Mouse (Mus musculus): ENCODE measurements around the gene Mdc1. TPM values are rescaled to one million over a fixed set of nuclear protein-coding genes. Genes with fewer than 3 reads are reported as not detected.
"Not testable (repeated sequence)": the region's sequence is repeated elsewhere in the genome, so short reads cannot be mapped to it uniquely, and the experiment has no call there.

The Mdc1 gene
- total RNA-seq, 2 experiments from 2014 or later, result 12.4 to 20.4 TPM

GRCm38 (mm10) chr17:35839002-35839401, 2.3 kb upstream of the Mdc1 start:
- not testable (repeated sequence) for ATAC-seq (replicated peaks; ENCODE audit: low FRiP score, poor library complexity, severe bottlenecking)

DNA sequence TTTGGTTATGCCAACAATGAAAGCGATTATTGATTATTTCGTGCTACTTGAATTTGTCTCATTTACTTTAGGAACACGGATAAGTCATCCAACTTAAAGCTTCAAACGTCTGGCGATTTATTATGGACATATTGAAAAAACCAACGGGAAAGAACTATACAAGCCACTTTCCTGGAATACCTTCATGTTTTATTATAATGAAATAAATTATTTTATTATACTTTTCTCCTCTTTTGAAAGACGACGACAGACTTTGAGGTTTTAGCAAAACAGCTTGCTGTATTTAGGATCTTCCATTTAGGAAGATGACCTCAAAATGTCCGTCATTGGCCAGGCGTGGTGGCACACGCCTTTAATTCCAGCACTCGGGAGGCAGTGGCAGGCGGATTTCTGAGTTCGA, 754 bp upstream of the Mdc1 start:
- ATAC-seq (replicated peaks; ENCODE audit: low FRiP score, poor library complexity, severe bottlenecking), result no peak

DNA sequence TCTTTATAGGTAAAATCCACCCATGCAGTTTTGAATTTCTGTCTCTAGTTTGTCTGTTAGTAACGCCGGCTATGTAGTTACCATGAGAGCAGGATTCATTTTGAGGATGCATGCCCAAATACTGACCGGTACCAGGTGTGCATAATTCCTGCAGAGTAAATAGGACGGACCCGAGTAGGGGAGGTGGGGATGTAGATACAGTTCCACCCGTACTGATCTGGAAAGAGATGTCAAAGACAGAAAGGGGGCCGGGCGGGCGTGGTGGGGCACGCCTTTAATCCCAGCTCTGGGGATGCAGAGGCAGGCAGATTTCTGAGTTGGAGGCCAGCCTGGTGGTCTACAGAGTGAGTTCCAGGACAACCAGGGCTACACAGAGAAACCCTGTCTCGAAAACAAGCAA, 691 bp downstream of the Mdc1 start:
- no peak for ATAC-seq (replicated peaks; ENCODE audit: low FRiP score, poor library complexity, severe bottlenecking)

GRCm38 (mm10) chr17:35843514-35843913, 2.2 kb downstream of the Mdc1 start:
- ATAC-seq (replicated peaks; ENCODE audit: low FRiP score, poor library complexity, severe bottlenecking), result no peak

DNA sequence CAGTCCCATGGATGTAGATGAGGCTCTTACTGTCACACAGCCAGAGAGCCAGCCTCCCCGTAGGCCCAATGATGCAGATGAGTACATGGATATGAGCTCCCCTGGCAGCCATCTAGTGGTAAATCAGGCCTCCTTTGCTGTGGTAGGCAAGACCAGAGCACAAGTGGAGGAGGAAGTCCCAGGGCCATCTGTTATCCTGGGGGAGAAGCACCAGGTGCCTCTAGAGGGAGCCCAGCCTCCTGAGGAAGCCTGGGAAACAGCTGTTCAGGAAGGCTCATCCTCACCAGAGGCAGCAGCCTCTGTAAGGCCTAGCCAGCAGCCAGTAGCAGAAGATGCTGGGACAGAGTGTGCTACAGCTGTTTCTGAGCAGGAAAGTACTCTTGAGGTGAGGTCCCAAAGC, 6.8 kb downstream of the Mdc1 start:
- 0 out of 2 replicates have a peak, but pooled peaks have one; percentile 20 for ATAC-seq (replicated peaks; ENCODE audit: low FRiP score, poor library complexity, severe bottlenecking)

- peak; percentile 66 for ATAC-seq (replicated peaks; ENCODE audit: low FRiP score, poor library complexity, severe bottlenecking)
These were observed 9.7 kb downstream of the Mdc1 start for GRCm38 (mm10) chr17:35850974-35851373.

GRCm38 (mm10) chr17:35859371-35859770, 18.1 kb downstream of the Mdc1 start:
- ATAC-seq (replicated peaks; ENCODE audit: low FRiP score, poor library complexity, severe bottlenecking), result no peak

GRCm38 (mm10) chr17:35859835-35860234, 18.5 kb downstream of the Mdc1 start:
- no peak for ATAC-seq (replicated peaks; ENCODE audit: low FRiP score, poor library complexity, severe bottlenecking)

DNA sequence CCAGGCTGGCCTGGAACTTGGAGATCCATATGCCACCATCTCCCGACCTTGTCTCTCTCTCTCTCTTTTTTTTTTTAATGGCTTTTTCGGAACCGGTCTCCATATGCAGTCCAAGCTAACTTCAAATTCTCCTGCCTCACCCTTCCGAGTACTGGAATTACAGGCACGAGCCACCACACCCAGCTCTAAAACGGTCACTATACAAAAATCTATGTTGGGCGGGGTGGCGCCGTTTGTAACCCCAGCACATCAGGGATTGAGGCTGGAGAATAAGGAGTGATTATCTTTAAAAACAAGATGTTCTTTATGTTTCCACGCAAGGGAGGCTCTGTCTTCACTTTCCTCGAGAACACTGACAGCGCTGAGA, 19.5 kb downstream of the Mdc1 start:
- peak; percentile 48 for ATAC-seq (replicated peaks; ENCODE audit: low FRiP score, poor library complexity, severe bottlenecking)

DNA sequence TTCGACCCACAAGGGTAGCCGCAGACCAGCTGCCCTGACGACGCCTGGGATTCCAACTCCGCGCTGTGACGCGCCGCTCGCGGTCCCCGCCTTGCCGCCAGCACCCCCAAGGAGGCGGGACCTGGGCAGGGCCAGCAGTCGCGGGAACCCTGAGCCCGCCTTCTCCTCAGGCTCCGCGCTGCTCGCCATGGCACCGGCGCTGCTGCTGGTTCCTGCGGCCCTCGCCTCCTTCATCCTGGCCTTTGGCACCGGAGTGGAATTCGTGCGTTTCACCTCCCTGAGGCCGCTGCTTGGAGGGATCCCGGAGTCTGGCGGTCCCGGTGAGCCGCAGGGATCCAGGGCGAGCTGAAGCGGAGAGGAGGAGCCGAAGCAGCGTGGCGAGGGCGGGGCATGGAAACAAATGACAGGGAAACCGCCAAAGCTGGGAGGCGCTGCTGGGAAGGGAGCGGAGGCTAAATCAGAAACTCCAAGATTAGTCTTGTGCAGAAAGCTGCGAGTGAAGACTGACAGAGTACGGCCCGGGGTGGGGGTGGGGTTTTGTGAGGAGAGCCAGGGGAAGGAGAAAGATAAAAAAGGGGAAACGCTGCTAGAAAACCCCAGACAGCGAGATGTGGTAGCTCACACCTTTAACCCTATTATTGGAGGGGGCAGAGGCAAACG, 20.0 kb downstream of the Mdc1 start, which contains the start of gene Nrm:
Nrm (plus strand) TSS at position 121 of the 660 bp plus-strand sequence.
- peak; percentile 94 for ATAC-seq (replicated peaks; ENCODE audit: low FRiP score, poor library complexity, severe bottlenecking)

GRCm38 (mm10) chr17:35864832-35865353, 23.6 kb downstream of the Mdc1 start:
- no peak for ATAC-seq (replicated peaks; ENCODE audit: low FRiP score, poor library complexity, severe bottlenecking)

DNA sequence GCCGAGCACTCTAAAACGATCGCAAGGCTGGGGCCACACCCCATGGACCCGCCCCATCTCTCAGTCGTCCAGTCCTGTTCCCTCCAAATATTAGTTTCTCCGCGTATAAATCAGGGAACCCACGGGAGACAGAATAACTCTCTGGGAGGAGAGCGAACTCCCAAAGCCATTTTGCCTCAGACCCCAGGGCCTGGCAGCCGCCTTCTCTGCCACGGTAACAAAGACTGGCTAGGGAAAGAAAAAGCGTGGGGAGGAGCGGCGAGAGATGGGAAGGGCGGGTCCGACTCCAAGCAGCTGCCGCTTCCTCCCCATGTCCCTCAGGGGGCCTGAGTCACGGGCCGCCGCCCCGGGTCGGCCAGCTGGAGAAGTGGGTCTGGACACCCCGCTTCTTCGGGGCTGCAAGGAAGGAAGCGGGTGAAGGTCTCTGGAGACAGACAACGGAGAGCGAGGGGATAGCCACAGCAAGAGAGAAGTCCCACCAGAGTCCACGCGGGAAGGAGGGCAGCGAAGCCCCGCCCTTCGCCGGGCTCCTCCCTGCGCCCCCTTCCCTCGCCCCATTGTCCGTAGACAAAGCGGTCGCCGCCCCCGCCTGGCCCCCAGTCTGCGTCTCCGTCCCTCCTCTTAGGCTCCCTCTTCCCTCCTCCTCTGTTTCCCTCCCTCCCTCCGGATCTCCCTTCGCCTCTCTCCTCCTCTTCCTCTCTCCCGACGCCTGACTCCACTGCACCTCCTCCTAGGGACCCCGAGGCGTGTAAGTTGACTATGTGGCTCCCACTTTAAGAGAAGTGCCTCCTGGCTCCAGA, 24.4 kb downstream of the Mdc1 start, which contains the start of gene Ppp1r18:
Ppp1r18 (plus strand) TSS at position 113 of the 800 bp plus-strand sequence.
- no peak for ATAC-seq (replicated peaks; ENCODE audit: low FRiP score, poor library complexity, severe bottlenecking)

GRCm38 (mm10) chr17:35866281-35866831, 25.0 kb downstream of the Mdc1 start:
- ATAC-seq (replicated peaks; ENCODE audit: low FRiP score, poor library complexity, severe bottlenecking), result no peak

- ATAC-seq (replicated peaks; ENCODE audit: low FRiP score, poor library complexity, severe bottlenecking), result 0 out of 2 replicates have a peak, but pooled peaks have one; percentile 36
These were observed 25.9 kb downstream of the Mdc1 start for GRCm38 (mm10) chr17:35866911-35867890.

DNA sequence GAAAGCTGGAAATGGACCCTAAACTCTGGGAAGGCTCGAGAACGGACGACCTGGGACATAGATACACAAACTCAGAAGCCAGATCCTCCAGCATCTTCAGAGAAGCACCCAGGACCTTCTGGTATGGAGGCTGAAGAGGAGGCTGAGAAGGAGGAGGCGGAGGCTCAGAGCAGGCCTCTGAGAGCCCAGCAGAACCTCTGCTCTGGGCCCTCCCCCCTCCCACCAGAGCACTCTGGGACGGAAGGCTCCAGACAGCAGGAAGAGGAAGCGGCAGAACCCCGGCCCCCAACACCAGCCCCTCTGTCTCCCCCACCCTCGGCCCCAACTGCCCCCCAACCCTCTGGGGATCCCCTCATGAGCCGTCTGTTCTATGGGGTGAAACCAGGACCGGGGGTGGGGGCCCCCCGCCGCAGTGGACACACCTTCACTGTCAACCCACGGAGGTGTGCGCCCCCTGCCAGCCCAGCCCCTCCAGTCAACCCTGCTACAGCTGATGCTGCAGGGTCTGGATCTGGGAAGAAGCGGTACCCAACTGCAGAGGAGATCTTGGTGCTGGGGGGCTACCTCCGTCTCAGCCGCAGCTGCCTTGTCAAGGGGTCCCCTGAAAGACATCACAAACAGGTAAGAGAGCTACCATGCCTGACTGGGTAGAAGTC, 27.0 kb downstream of the Mdc1 start:
- ATAC-seq (replicated peaks; ENCODE audit: low FRiP score, poor library complexity, severe bottlenecking), result no peak

- ATAC-seq (replicated peaks; ENCODE audit: low FRiP score, poor library complexity, severe bottlenecking), result no peak
These were observed 27.6 kb downstream of the Mdc1 start for GRCm38 (mm10) chr17:35868961-35869345.

- ATAC-seq (replicated peaks; ENCODE audit: low FRiP score, poor library complexity, severe bottlenecking), result no peak
These were observed 28.2 kb downstream of the Mdc1 start for GRCm38 (mm10) chr17:35869346-35870067.

DNA sequence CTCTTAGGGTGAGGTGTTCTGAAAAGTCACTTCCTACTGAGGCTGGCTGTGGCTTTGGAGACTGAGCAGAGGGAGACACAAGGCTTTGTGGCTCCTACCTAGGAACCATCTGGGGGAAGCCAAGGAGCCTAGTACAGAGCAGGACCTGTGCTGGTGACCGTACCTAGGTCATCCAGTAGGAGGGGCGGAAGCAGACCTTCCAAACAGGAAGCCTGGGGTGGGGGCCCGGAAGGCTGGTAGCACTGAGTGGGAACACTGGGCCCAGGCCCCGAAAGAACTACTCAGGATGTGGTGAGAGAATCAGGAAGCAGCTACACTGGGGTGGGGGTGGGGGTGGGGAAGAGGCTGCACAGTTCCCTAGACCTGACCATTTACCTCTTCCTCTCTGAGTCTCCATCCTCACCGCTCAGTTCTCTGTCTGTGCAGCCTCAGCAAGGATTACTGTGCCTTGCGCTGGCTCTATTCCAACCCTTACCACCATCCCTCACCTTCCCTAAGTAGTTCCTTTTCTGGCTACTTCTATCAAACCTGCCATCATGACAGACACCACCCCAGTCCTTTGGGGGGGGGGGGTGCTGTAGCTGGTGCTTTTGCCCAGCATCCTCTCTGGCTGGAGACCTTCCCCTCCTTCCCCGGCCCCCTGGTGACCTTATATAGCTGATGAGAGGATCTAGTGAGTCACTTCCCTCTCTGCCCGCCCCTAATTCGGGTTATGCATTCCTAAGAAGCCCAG, 29.0 kb downstream of the Mdc1 start:
- no peak for ATAC-seq (replicated peaks; ENCODE audit: low FRiP score, poor library complexity, severe bottlenecking)

Measured in erythroblast, adult 5-6 weeks (primary cell).